Mouse (Mus musculus) stomach, embryonic 16.5 days (tissue): ENCODE measurements around the gene Tpp1. TPM values are rescaled to one million over a fixed set of nuclear protein-coding genes. Genes with fewer than 3 reads are reported as not detected.
A peak's percentile ranks its signal among the peaks of the same experiment; 100 is the strongest.
"Not testable (repeated sequence)": the region's sequence is repeated elsewhere in the genome, so short reads cannot be mapped to it uniquely, and the experiment has no call there.

Experiments used
- ATAC-seq: fragments of 200-750 bp; cut with Nextera tagmentation; 2 replicates; pipeline ENCODE4 v1.8.0; 2017; ENCODE audit warnings: moderate number of reproducible peaks, moderate TSS enrichment; ENCODE audit not compliant: insufficient read depth, low FRiP score
- H3K27ac ChIP-seq: fragments of 300-500 bp; sonication (generic); 2 replicates; pipeline ENCODE4 v1.5.1; 2014; ENCODE audit warnings: low read length
- H3K27me3 ChIP-seq: fragments of 300-500 bp; sonication (generic); 2 replicates; pipeline ENCODE4 v1.6.1; 2014; ENCODE audit warnings: low read length, control low read depth, mixed read lengths; ENCODE audit not compliant: control insufficient read depth, insufficient read depth
- H3K36me3 ChIP-seq: fragments of 300-500 bp; sonication (generic); 2 replicates; pipeline ENCODE4 v1.6.1; 2014; ENCODE audit warnings: low read length; ENCODE audit not compliant: control insufficient read depth, insufficient read depth
- H3K4me1 ChIP-seq: fragments of 300-500 bp; sonication (generic); 2 replicates; pipeline ENCODE4 v1.6.1; 2014; ENCODE audit warnings: low read length, control low read depth, mixed read lengths; ENCODE audit not compliant: control insufficient read depth, insufficient read depth
- H3K4me2 ChIP-seq: fragments of 300-500 bp; sonication (generic); 2 replicates; pipeline ENCODE4 v1.6.1; 2014; ENCODE audit warnings: low read depth, low read length, mixed read lengths
- H3K4me3 ChIP-seq: fragments of 300-500 bp; sonication (generic); replicated peaks from 2 replicates; pipeline ENCODE4 v1.5.1; 2014; ENCODE audit warnings: mild to moderate bottlenecking, low read length
- H3K9ac ChIP-seq: fragments of 300-500 bp; sonication (generic); 2 replicates; pipeline ENCODE4 v1.6.1; 2014; ENCODE audit warnings: low read length
- H3K9me3 ChIP-seq: fragments of 300-500 bp; sonication (generic); replicated peaks from 2 replicates; pipeline ENCODE4 v1.6.1; 2016; ENCODE audit warnings: low read length, control low read depth; ENCODE audit not compliant: control insufficient read depth
- WGBS: fragments of 180-500 bp; shearing (Covaris S2); extraction: QIAGEN DNeasy Blood & Tissue Kit; methylation state at CpG from one replicate; pipeline ENCODE4 v1.1.7; 2014; 5-methylcytosine and 5-hydroxymethylcytosine counted together
- polyA plus RNA-seq: library from polyadenylated mRNA; unstranded; fragments of >200 nt; fragmentation: Nextera tagmentation; extraction: Ambion mirVana; gene quantifications from 2 replicates; pipeline ENCODE4 v1.2.1, GENCODE M21; 2015

The Tpp1 gene
- polyA plus RNA-seq, 1 experiment from 2014 or later, result 77.3 TPM

DNA sequence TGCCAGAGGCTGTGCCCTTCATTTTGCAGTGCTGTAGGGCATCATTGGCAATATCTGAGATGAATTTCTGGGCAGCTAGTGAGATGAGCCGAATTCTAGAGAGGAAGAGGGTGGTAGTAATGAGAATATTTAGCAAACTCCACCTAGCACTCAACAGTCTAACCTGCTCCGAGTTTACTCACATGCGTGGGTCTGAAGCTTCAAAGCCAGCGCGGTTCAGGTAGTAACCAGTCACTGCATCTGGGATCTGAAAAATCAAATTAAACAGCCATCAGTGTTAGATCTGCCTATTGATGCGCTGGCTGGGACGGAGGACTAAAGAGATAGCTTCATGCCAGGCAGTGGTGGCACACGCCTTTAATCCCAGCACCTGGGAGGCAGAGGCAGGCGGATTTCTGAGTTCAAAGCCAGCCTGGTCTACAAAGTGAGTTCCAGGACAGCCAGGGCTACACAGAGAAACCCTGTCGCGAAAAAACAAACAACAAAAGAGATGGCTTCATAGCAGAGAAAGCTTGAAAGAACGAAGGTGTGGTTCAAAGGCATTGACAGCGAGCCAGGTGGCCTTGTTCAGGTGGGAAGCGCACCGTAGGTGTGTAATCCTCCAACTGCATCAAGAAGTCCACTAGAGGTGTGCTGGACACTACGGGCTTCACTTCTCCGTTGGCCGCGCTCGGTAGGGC lies 8.6 kb downstream of the Tpp1 start:
- ATAC-seq, result peak; percentile 1; the same call in 1 of the 2 replicates
- Histone ChIP-seq H3K36me3 (peaks cover 14% of the 10 kb centered on the region), H3K4me2 (peak overlapping the region; percentile 72), H3K9ac (peak overlapping the region; percentile 90), H3K27ac (peak overlapping the region; percentile 84; the same call in 1 of the 2 replicates), H3K4me3 (peak overlapping the region; percentile 73), H3K4me1 (peaks cover 24% of the 10 kb centered on the region)
- 31% methylated on average over 20 of the region's 20 CpGs for WGBS
- H3K27me3 ChIP-seq, H3K9me3 ChIP-seq: not testable (repeated sequence)

DNA sequence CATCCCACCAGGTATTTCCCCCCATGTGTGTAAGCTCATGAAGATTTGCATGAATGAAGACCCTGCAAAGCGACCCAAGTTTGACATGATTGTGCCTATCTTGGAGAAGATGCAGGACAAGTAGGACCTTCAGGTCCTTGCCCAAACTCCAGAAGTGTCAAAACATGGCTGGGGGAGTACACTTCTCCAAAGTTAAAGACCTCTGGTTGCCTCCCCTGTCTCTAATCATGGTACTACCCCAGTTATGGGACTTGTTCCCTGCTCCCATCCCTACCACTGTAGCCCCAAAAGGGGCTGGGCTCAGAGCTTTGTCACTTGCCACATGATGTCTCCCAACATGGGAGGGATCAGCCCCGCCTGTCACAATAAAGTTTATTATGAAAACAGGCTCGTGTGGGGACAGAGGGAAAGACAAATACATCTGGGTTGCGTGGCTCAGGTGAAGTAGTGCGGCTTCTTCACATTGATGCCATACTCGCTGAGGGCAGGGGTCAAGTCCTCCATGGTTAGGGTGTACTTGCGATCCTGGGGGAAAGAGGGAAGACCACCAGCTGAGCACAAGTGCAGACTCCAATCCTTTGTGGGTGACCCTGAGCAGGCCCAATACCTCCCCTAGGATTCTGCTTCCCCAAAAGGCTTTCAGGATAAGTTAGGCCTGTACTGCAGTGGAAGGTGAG lies 9.4 kb downstream of the Tpp1 start:
- H3K4me3 ChIP-seq, result peak overlapping the region; percentile 73
- peak overlapping the region; percentile 72; the same call in 1 of the 2 replicates for H3K4me2 ChIP-seq
- H3K9me3 ChIP-seq, H3K27me3 ChIP-seq, ATAC-seq, H3K27ac ChIP-seq, H3K9ac ChIP-seq: not testable (repeated sequence)
- 83% methylated on average over 7 of the region's 7 CpGs for WGBS
- H3K36me3 ChIP-seq, result peaks cover 14% of the 10 kb centered on the region
- peaks cover 27% of the 10 kb centered on the region for H3K4me1 ChIP-seq

DNA sequence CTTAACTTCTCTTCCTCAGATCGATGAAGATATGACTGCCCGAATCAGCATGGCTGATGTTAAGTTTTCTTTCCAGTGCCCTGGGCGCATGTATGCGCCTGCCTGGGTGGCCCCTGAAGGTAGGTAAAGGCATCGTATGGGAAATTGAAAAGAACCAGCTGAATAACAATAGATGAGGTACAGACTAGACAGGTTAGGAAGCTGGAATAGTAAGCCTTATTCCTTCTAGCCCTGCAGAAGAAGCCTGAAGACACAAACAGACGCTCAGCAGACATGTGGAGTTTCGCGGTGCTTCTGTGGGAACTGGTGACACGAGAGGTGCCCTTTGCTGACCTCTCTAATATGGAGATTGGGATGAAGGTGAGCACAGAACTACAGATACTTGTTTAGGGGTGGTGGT lies 10.1 kb downstream of the Tpp1 start:
- Histone ChIP-seq H3K4me2 (no peak overlapping the region), H3K9me3 (no peaks in the 10 kb centered on the region), H3K4me3 (no peak overlapping the region), H3K36me3 (peaks cover 14% of the 10 kb centered on the region), H3K9ac (no peak overlapping the region), H3K27ac (no peak overlapping the region), H3K27me3 (no peaks in the 10 kb centered on the region), H3K4me1 (peaks cover 27% of the 10 kb centered on the region)
- whole genome bisulfite sequencing, result 89% methylated on average over 9 of the region's 9 CpGs
- no peak for ATAC-seq

DNA sequence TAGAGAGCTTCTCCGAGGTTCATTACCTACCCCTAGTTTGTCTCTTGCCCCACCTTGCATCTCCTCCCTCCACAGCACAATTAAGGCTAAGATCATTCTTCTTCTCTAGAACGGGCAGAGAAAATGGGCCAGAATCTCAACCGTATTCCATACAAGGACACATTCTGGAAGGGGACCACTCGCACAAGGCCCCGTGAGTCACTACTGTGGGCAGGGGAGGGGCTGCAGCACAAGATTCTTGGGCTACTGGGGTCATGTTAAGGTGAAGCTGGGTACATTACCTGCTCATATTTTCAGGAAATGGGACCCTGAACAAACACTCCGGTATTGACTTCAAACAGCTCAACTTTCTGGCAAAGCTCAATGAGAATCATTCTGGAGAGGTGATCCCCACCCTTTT lies 11.2 kb downstream of the Tpp1 start:
- Histone ChIP-seq H3K36me3 (peaks cover 14% of the 10 kb centered on the region), H3K4me2 (no peak overlapping the region), H3K4me1 (peaks cover 27% of the 10 kb centered on the region), H3K27ac (no peak overlapping the region), H3K9ac (no peak overlapping the region), H3K4me3 (no peak overlapping the region), H3K9me3 (no peaks in the 10 kb centered on the region), H3K27me3 (no peaks in the 10 kb centered on the region)
- 71% methylated on average over 6 of the region's 6 CpGs for WGBS
- ATAC-seq, result no peak

DNA sequence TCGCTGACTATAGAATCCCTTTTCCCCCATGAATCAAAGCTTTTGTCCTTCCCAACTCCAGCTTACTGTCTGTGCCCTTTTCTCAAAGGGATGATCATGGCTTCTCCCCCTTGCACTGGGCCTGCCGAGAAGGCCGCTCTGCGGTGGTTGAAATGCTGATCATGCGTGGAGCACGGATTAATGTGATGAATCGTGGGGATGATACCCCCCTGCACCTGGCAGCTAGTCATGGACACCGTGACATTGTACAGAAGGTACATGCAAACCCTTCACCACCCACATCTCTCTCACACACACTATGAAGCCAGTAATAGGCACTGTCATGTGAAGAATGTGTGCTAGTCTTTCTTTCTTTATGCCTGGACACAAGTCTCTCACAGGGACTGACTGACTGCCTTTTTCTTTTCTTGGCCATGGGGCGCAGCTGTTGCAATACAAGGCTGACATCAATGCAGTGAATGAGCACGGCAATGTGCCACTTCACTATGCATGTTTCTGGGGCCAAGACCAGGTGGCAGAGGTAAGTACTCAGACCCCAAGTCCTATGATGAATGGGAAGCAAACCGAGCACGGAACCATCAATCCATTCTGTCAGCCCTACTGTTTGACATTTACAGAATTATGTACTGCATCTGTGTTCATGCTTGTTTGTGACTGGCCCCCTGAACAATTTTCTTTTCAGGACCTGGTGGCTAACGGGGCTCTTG lies 11.8 kb downstream of the Tpp1 start:
- Histone ChIP-seq H3K4me2 (no peak overlapping the region), H3K36me3 (peaks cover 14% of the 10 kb centered on the region), H3K4me3 (no peak overlapping the region), H3K27me3 (no peaks in the 10 kb centered on the region), H3K27ac (peak overlapping the region; percentile 68), H3K4me1 (peaks cover 31% of the 10 kb centered on the region), H3K9ac (peak overlapping the region; percentile 31; the same call in 1 of the 2 replicates), H3K9me3 (no peaks in the 10 kb centered on the region)
- WGBS, result 87% methylated on average over 13 of the region's 13 CpGs
- ATAC-seq, result no peak

DNA sequence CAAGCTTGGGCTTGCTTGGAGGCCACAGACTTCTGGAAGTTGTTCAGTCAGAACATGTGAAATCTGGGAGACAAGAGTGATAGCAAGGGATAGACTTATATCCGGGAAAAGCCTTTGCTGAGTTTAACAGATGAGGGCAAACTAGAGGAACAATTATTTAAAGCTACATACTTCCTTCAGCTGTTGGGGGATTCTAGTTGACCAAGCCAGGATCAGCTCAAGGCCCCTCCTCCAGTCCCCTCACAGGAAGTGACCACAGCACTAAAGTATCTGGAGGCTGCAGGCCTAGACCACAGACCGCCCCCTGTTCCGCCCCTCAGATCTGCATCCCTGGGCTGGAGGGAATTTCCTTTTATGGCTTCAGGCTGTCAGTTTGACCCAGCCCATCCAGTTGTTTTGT lies 13.1 kb downstream of the Tpp1 start:
- 25% methylated on average over 3 of the region's 3 CpGs for WGBS

DNA sequence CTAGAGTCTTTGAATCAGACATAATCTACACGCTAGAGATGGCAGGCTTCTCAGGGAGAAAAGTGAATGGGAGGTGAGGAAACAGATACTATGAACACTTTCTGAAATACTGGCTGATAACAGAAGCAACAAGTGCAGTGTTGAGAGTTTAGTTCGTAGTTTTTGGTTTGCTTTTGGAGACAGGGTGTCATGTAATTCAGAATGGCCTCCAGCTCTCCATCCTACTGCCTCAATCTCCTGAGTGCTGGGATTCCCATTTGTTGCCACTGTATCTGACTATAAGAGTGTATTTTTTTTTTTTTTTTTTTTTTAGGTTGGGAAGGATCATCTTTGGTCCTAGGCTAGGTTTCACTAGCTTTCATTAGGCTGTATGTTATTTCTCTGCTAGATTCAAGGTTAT lies 13.7 kb downstream of the Tpp1 start:
- Histone ChIP-seq H3K4me3 (peak overlapping the region; percentile 93), H3K4me1 (peaks cover 30% of the 10 kb centered on the region), H3K27ac (peak overlapping the region; percentile 97), H3K27me3 (no peaks in the 10 kb centered on the region), H3K9me3 (no peaks in the 10 kb centered on the region), H3K9ac (peak overlapping the region; percentile 60), H3K4me2 (peak overlapping the region; percentile 69), H3K36me3 (peaks cover 26% of the 10 kb centered on the region)
- ATAC-seq, result no peak
- 65% methylated on average over 2 of the region's 2 CpGs for WGBS

More for the DNA sequence above, 13.1 kb downstream of the Tpp1 start:
- no peaks in the 10 kb centered on the region for H3K9me3 ChIP-seq
- peak; percentile 73 for ATAC-seq
- peak overlapping the region; percentile 69 for H3K4me2 ChIP-seq
- peaks cover 19% of the 10 kb centered on the region for H3K36me3 ChIP-seq
- H3K4me1 ChIP-seq, result peaks cover 31% of the 10 kb centered on the region
- peak overlapping the region; percentile 97 for H3K27ac ChIP-seq
- H3K27me3 ChIP-seq, result no peaks in the 10 kb centered on the region
- peak overlapping the region; percentile 93 for H3K4me3 ChIP-seq
- H3K9ac ChIP-seq, result peak overlapping the region; percentile 59

DNA sequence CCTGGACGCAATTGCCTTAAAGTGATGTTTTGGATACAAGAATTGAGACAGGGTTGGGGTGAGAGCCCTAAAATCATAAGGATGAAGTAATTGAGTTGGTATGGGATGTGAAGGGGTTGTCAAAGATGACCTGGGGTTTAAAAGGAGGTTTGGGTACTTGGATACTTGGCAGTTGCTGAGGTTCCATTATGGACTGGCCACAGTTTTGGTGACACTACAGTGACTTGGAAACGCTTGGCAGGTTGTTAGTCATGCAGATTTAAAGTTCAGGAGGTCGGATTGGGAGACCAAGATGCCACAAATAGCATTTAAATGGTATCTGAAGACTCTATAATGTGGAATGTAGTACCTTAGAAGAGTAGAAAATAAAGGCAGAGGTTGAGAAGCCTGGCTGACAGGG lies 14.4 kb downstream of the Tpp1 start:
- H3K9me3 ChIP-seq, result no peaks in the 10 kb centered on the region
- ATAC-seq, result no peak
- H3K27me3 ChIP-seq, result no peaks in the 10 kb centered on the region
- peak overlapping the region; percentile 69 for H3K4me2 ChIP-seq
- H3K4me3 ChIP-seq, result peak overlapping the region; percentile 93
- H3K4me1 ChIP-seq, result peaks cover 24% of the 10 kb centered on the region
- peak overlapping the region; percentile 95 for H3K9ac ChIP-seq
- H3K27ac ChIP-seq, result peak overlapping the region; percentile 95
- 25% methylated on average over 3 of the region's 3 CpGs for WGBS
- H3K36me3 ChIP-seq, result peaks cover 28% of the 10 kb centered on the region
